23 mouse cellular contexts compared by ENCODE assay signal in genomic region chr9:79805426-79805825, GRCm38 (mm10).
"Had no signal": no experiment of that assay in that cellular context is flagged by ENCODE, and none has a peak within 500 bp of the region (broad histone marks: within the 10 kb centered on the region; RNA-seq: fewer than 3 reads in every experiment).

No protein-coding gene starts in this region.

- H3K4me2 ChIP-seq: lung, embryonic 15.5 days; midbrain, embryonic 11.5 days; midbrain, embryonic 13.5 days; midbrain, embryonic 15.5 days; neural tube, embryonic 13.5 days; neural tube, embryonic 15.5 days; stomach, embryonic 15.5 days had no signal

- H3K9ac ChIP-seq: liver, postnatal 0 days; lung, embryonic 15.5 days; midbrain, embryonic 13.5 days; midbrain, embryonic 15.5 days; neural tube, embryonic 13.5 days; neural tube, embryonic 15.5 days; stomach, embryonic 15.5 days had no signal

- H3K27ac ChIP-seq: lung, embryonic 15.5 days; macrophage; midbrain, embryonic 13.5 days; midbrain, embryonic 15.5 days; neural tube, embryonic 13.5 days; neural tube, embryonic 15.5 days; stomach, embryonic 15.5 days; stomach, postnatal 0 days had no signal

- H3K4me3 ChIP-seq: lung, embryonic 15.5 days; megakaryocyte, embryonic 14.5 days; midbrain, embryonic 13.5 days; midbrain, embryonic 15.5 days; neural tube, embryonic 13.5 days; neural tube, embryonic 15.5 days; stomach, embryonic 15.5 days had no signal

- H3K4me1 ChIP-seq: midbrain, embryonic 13.5 days; midbrain, embryonic 15.5 days; neural tube, embryonic 13.5 days; neural tube, embryonic 15.5 days had no signal

- DNase-seq: liver, postnatal 0 days; lung, adult 2 months; lung, postnatal 14 days; lung, postnatal 36 days; retina, postnatal 1 day; right cerebral cortex, adult 18-20 months; right cerebral cortex, postnatal 25 days; right cerebral cortex, postnatal 4 days; spleen, adult 18-20 months; thymus, adult 2 months; thymus, postnatal 25 days; thymus, postnatal 4 days had no signal

- H3K9me3 ChIP-seq: lung, embryonic 15.5 days; megakaryocyte, embryonic 14.5 days; midbrain, embryonic 13.5 days; midbrain, embryonic 15.5 days; neural tube, embryonic 13.5 days; neural tube, embryonic 15.5 days; stomach, embryonic 15.5 days had no signal

- ATAC-seq: liver, postnatal 0 days; lung, postnatal 0 days; midbrain, embryonic 13.5 days; midbrain, embryonic 15.5 days had no signal

- H3K36me3 ChIP-seq: lung, embryonic 15.5 days; midbrain, embryonic 13.5 days; midbrain, embryonic 15.5 days; neural tube, embryonic 13.5 days; neural tube, embryonic 15.5 days; stomach, embryonic 15.5 days had no signal

- H3K27me3 ChIP-seq: lung, embryonic 15.5 days; megakaryocyte, embryonic 14.5 days; midbrain, embryonic 13.5 days; midbrain, embryonic 15.5 days; neural tube, embryonic 13.5 days; neural tube, embryonic 15.5 days; stomach, embryonic 15.5 days had no signal
